Mouse (Mus musculus) central nervous system, embryonic 11.5 days (tissue): ENCODE measurements around the gene Sidt1. TPM values are rescaled to one million over a fixed set of nuclear protein-coding genes. Genes with fewer than 3 reads are reported as not detected.

ENCODE experiments used
- polyA plus RNA-seq: library from polyadenylated mRNA; depleted of rRNA; stranded (reverse); fragments of >200 nt; gene quantifications from 2 replicates; pipeline ENCODE4 v1.2.3, GENCODE M21; 2012; rRNA removed

Sidt1 gene
- 0.16 TPM in 2 replicates for polyA plus RNA-seq

DNA sequence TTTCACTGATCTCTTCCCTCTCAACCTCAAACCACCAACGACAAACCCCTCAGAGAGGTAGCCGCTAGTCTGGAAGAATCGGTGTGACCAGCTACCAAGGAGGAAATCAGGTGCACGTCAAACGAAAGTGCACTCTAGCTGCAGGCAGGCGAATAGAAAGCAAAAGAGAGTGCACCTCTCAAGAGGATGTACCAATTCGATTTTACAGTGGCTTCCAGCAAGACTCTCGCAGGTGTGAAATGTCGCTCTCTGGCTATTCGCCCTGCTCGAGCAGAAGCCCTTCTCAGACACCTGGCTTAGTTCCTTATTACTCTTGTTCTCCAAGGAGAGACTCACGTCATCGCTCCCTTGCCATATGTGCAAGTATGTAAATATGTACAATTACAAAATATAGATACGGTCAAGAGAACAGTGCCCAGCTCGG, at the start of gene Sidt1:
Sidt1 (minus strand) TSS at position 336 of the 424 bp plus-strand sequence.

DNA sequence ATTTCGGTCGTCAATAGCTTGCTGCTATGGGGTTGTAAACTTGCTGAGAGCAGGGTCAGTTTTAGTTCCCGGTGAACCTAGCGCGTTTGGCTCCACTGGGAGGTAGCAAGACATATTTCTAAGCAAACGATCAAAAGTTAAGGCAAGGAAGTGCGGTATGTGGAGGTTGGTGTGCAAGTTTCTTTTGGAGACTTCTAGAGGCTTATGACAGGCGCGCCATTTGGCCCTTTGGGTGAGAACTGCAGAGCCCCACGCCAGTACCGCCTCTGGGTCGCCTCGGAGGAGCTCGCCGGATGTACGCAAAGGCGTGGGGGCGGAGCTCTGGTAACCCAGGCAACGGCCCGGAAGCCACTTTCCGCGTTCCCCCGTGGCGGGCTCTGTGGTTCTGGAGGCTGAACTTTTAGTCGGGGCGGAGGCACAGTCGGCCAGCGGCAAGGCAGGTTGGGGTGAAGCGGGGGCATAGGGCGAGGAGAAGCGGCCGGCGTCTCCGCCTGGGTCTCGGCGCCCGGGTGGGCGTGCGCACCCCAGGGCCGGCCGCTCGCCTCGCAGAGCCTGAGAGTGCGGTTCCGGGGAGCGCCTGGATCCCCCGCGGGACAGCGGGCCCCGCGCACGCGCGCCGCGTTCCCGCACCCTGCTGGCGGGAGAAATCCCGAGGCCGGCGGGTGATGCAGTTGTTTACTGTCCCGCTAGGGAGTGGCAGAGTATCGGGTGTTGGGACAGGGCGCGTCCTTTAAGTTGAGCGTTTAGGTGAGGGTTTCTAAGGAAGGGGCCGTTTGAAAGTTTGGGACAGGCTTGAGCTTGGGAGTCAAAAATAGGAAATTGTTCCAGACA, 14.3 kb upstream of the Sidt1 start, which contains the start of gene Spice1:
Spice1 (plus strand) TSS at position 51 of the 831 bp plus-strand sequence.

Other genes starting within 250 kb of the Sidt1 start
- gene Atp6v1a, start 193.5 kb downstream of the Sidt1 start, polyA plus RNA-seq, result 36.7 and 43.8 TPM in 2 replicates
- 46.2 and 55.2 TPM in 2 replicates for gene Naa50, start 193.4 kb downstream of the Sidt1 start, polyA plus RNA-seq
- 6.4 and 10.6 TPM in 2 replicates for gene Usf3, start 159.9 kb downstream of the Sidt1 start, polyA plus RNA-seq
- gene Spice1, start 13.9 kb upstream of the Sidt1 start, polyA plus RNA-seq, result 23.4 and 33.3 TPM in 2 replicates
- gene Cfap44, start 61.6 kb upstream of the Sidt1 start, polyA plus RNA-seq, result 1.6 and 2.4 TPM in 2 replicates
- 37.8 and 41.9 TPM in 2 replicates for gene Boc, start 225.7 kb upstream of the Sidt1 start, polyA plus RNA-seq